Mouse (Mus musculus): ENCODE measurements around the gene Prkab2. TPM values are rescaled to one million over a fixed set of nuclear protein-coding genes. Genes with fewer than 3 reads are reported as not detected.

Gene Prkab2
- total and polyA plus RNA-seq, 3 experiments = 1.8 to 10.2 (median 5.0) TPM

DNA sequence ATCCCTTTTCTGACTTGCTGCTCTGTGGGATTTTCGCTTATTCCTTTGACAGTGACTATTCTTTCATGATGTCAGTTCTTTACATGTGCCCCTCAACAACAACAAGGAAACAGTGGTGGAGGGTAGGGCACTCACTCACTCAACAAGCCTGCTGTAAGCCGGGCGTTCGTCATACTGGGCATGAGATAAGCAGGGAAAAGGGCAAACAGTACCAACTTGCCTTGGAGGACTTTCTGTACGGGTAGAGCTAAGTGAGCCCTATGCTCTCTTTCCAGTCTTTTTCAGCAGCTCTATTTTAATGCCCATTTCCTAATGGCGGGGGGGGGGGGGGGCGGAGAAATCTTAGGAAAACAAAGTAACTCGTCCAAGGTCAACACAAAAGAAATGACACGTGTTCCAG, 16.0 kb upstream of the Prkab2 start:
- Histone ChIP-seq H3K36me3 (replicated peaks) (no peaks in the 10 kb centered on the region), H3K9me3 (replicated peaks) (no peaks in the 10 kb centered on the region), H3K4me1 (ENCODE audit: insufficient read depth, low read depth, low read length) (no peaks in the 10 kb centered on the region), H3K4me3 (ENCODE audit: low read depth, low read length) (no peak overlapping the region), H3K27me3 (ENCODE audit: insufficient read depth, low read length) (peaks cover 3% of the 10 kb centered on the region; the same call in 1 of the 2 replicates)
- TF ChIP-seq GATA1 (IDR thresholded peaks at IDR 0.05; ENCODE audit: borderline replicate concordance, low read length) (no peak), POLR2AphosphoS5 (IDR thresholded peaks at IDR 0.05; ENCODE audit: insufficient replicate concordance, low read depth, low read length) (no peak), TAL1 (conservative IDR thresholded peaks at IDR 0.05; ENCODE audit: low read depth, low read length) (no peak), GATA2 (IDR thresholded peaks at IDR 0.05; ENCODE audit: borderline replicate concordance, low read depth, low read length) (no peak), CTCF (IDR thresholded peaks at IDR 0.05; ENCODE audit: low read depth, low read length) (no peak)
- DNase-seq (ENCODE audit: low spot score) (no peak), ATAC-seq (ENCODE audit: extremely low read depth, insufficient number of reproducible peaks, low FRiP score, poor library complexity, severe bottlenecking) (no peak)

DNA sequence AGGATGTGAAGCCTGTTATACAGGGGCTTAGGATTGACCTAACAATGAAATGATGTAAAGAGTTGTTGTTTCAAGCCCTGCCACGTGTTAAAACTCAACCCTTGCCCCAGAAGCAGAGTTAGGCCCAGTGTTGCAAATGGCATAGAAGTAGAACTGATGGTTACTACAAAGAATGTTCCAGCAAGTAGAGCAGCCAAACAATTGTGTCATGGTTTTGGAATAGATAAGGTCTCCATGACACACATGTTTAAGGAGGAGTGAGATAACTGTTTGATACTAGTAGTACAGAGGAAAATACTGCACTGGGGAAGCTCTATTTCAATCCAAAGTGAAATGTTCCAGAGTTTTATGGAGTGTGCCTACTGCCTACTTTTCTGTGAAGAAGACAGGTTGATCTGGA, 9.5 kb upstream of the Prkab2 start:
- Histone ChIP-seq H3K9me3 (replicated peaks) (no peaks in the 10 kb centered on the region), H3K4me1 (ENCODE audit: insufficient read depth, low read depth, low read length) (no peaks in the 10 kb centered on the region), H3K4me3 (ENCODE audit: low read depth, low read length) (no peak overlapping the region), H3K27me3 (ENCODE audit: insufficient read depth, low read length) (0 out of 2 replicates have a peak, but pooled peaks cover 3% of the 10 kb centered on the region), H3K36me3 (replicated peaks) (no peaks in the 10 kb centered on the region)
- ATAC-seq (ENCODE audit: extremely low read depth, insufficient number of reproducible peaks, low FRiP score, poor library complexity, severe bottlenecking) (no peak), DNase-seq (ENCODE audit: low spot score) (no peak)
- TF ChIP-seq POLR2AphosphoS5 (IDR thresholded peaks at IDR 0.05; ENCODE audit: insufficient replicate concordance, low read depth, low read length) = no peak

DNA sequence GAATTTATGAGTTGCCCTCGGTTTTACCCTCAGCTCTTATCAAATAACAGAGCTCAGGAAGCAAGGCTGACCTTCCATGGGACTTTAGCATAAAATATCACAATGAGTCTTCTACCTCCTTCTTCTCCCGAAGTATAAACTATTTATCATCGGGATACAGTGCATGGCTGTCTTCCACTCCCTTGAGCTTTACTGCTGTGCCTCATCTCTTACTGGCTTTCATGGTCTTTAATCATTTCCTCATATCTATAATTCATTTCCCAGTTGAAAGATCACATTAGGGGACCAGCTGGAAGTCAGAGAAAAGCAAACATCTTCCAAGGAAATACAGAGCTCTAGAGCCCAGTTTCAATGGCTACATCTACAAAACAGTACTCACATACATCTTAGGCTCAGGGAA, 9.0 kb upstream of the Prkab2 start:
- ATAC-seq (ENCODE audit: extremely low read depth, insufficient number of reproducible peaks, low FRiP score, poor library complexity, severe bottlenecking) = no peak
- no peak for DNase-seq (ENCODE audit: low spot score)

DNA sequence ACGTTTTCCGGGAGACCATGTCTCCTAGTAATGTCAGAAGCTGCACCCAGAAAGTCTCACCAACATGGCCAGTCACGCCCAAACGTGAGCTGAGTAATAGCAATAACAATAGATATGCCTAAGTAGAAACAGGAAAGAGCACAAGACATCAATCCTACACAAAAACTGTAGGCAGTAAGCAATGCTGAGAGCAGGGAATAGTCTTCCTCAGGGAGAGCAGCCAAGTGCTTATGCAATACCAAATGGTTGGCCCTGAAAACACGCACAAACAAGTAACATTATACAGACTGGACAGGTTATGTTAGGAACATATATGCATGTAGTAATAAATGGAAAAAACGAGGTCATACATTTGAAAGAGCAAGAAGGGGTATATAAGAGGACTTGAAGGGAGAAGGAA, 8.5 kb upstream of the Prkab2 start:
- TF ChIP-seq TAL1 (conservative IDR thresholded peaks at IDR 0.05; ENCODE audit: low read depth, low read length) (no peak), CTCF (IDR thresholded peaks at IDR 0.05; ENCODE audit: low read depth, low read length) (no peak), GATA2 (IDR thresholded peaks at IDR 0.05; ENCODE audit: borderline replicate concordance, low read depth, low read length) (no peak), POLR2AphosphoS5 (IDR thresholded peaks at IDR 0.05; ENCODE audit: insufficient replicate concordance, low read depth, low read length) (no peak), GATA1 (IDR thresholded peaks at IDR 0.05; ENCODE audit: borderline replicate concordance, low read length) (no peak)
- H3K4me1 ChIP-seq (ENCODE audit: insufficient read depth, low read depth, low read length) = no peaks in the 10 kb centered on the region
- no peak overlapping the region for H3K4me3 ChIP-seq (ENCODE audit: low read depth, low read length)
- no peaks in the 10 kb centered on the region for H3K9me3 ChIP-seq (replicated peaks)
- no peaks in the 10 kb centered on the region for H3K36me3 ChIP-seq (replicated peaks)
- DNase-seq (ENCODE audit: low spot score) = no peak
- ATAC-seq (ENCODE audit: extremely low read depth, insufficient number of reproducible peaks, low FRiP score, poor library complexity, severe bottlenecking) = no peak
- 0 out of 2 replicates have a peak, but pooled peaks cover 3% of the 10 kb centered on the region for H3K27me3 ChIP-seq (ENCODE audit: insufficient read depth, low read length)

More for the DNA sequence above, 9.0 kb upstream of the Prkab2 start:
- H3K9me3 ChIP-seq (replicated peaks) = no peaks in the 10 kb centered on the region
- H3K4me1 ChIP-seq (ENCODE audit: insufficient read depth, low read depth, low read length) = no peaks in the 10 kb centered on the region
- 0 out of 2 replicates have a peak, but pooled peaks cover 3% of the 10 kb centered on the region for H3K27me3 ChIP-seq (ENCODE audit: insufficient read depth, low read length)
- H3K4me3 ChIP-seq (ENCODE audit: low read depth, low read length) = no peak overlapping the region
- H3K36me3 ChIP-seq (replicated peaks) = no peaks in the 10 kb centered on the region
- TF ChIP-seq TAL1 (conservative IDR thresholded peaks at IDR 0.05; ENCODE audit: low read depth, low read length) (no peak), POLR2AphosphoS5 (IDR thresholded peaks at IDR 0.05; ENCODE audit: insufficient replicate concordance, low read depth, low read length) (no peak), CTCF (IDR thresholded peaks at IDR 0.05; ENCODE audit: low read depth, low read length) (no peak), GATA1 (IDR thresholded peaks at IDR 0.05; ENCODE audit: borderline replicate concordance, low read length) (no peak), GATA2 (IDR thresholded peaks at IDR 0.05; ENCODE audit: borderline replicate concordance, low read depth, low read length) (no peak)

DNA sequence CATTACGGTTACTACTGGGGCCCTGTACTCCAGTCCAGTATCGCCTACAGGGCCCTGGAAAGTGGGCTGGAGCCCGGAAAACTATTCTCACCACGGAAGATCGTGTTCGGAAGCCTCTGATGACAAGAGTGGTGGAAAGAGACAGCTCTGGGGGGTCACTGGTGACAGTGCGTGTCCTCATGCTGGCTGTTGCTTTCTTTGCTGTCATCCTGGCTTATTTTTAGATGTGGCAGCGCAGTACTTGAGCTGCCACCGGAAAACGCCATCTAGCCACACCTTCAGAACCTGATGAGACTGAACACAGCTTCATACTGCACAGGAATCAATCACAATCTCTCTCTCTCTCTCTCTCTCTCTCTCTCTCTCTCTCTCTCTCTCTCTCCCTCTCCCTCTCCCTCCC, 6.4 kb upstream of the Prkab2 start:
- Histone ChIP-seq H3K36me3 (replicated peaks) (no peaks in the 10 kb centered on the region), H3K4me1 (ENCODE audit: insufficient read depth, low read depth, low read length) (no peaks in the 10 kb centered on the region), H3K4me3 (ENCODE audit: low read depth, low read length) (no peak overlapping the region), H3K27me3 (ENCODE audit: insufficient read depth, low read length) (0 out of 2 replicates have a peak, but pooled peaks cover 3% of the 10 kb centered on the region), H3K9me3 (replicated peaks) (no peaks in the 10 kb centered on the region)
- no peak for ATAC-seq (ENCODE audit: extremely low read depth, insufficient number of reproducible peaks, low FRiP score, poor library complexity, severe bottlenecking)
- TF ChIP-seq GATA2 (IDR thresholded peaks at IDR 0.05; ENCODE audit: borderline replicate concordance, low read depth, low read length) (no peak), POLR2AphosphoS5 (IDR thresholded peaks at IDR 0.05; ENCODE audit: insufficient replicate concordance, low read depth, low read length) (no peak), CTCF (IDR thresholded peaks at IDR 0.05; ENCODE audit: low read depth, low read length) (no peak), TAL1 (conservative IDR thresholded peaks at IDR 0.05; ENCODE audit: low read depth, low read length) (no peak), GATA1 (IDR thresholded peaks at IDR 0.05; ENCODE audit: borderline replicate concordance, low read length) (no peak)
- DNase-seq (ENCODE audit: low spot score) = no peak

DNA sequence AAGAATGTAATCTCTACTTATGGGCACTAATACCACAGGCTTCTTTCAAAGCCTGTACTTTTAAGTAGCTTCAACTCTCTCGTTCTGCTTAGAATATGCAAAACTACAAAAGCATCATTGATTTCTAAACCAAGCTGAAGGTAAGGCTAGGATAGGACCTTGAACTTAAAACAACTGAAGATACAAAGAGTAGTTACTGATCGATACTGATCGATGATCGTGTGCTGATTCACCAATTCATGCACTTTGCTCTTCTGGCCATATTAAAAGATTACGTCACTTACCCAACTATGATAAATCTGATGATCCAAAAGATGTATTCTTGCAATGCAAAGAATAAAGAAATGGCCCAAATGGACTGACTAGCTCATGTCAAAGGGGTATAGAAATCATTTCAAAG, 4.2 kb upstream of the Prkab2 start:
- 0 out of 2 replicates have a peak, but pooled peaks cover 3% of the 10 kb centered on the region for H3K27me3 ChIP-seq (ENCODE audit: insufficient read depth, low read length)
- no peak for ATAC-seq (ENCODE audit: extremely low read depth, insufficient number of reproducible peaks, low FRiP score, poor library complexity, severe bottlenecking)
- no peak overlapping the region for H3K4me3 ChIP-seq (ENCODE audit: low read depth, low read length)
- H3K36me3 ChIP-seq (replicated peaks) = no peaks in the 10 kb centered on the region
- H3K4me1 ChIP-seq (ENCODE audit: insufficient read depth, low read depth, low read length) = peaks cover 11% of the 10 kb centered on the region
- DNase-seq (ENCODE audit: low spot score) = no peak
- TF ChIP-seq TAL1 (conservative IDR thresholded peaks at IDR 0.05; ENCODE audit: low read depth, low read length) (no peak), GATA2 (IDR thresholded peaks at IDR 0.05; ENCODE audit: borderline replicate concordance, low read depth, low read length) (no peak), GATA1 (IDR thresholded peaks at IDR 0.05; ENCODE audit: borderline replicate concordance, low read length) (no peak), CTCF (IDR thresholded peaks at IDR 0.05; ENCODE audit: low read depth, low read length) (no peak), POLR2AphosphoS5 (IDR thresholded peaks at IDR 0.05; ENCODE audit: insufficient replicate concordance, low read depth, low read length) (no peak)
- H3K9me3 ChIP-seq (replicated peaks) = no peaks in the 10 kb centered on the region
